Mouse (Mus musculus) cerebellum, adult 9-10 months (tissue): ENCODE results near the gene AF366264.
"Not testable (repeated sequence)": the region's sequence is repeated elsewhere in the genome, so short reads cannot be mapped to it uniquely, and the experiment has no call there.

ENCODE experiments used
- DNase-seq: peaks from one replicate; pipeline ENCODE4 v3.0.0; 2022

AF366264 gene

DNA sequence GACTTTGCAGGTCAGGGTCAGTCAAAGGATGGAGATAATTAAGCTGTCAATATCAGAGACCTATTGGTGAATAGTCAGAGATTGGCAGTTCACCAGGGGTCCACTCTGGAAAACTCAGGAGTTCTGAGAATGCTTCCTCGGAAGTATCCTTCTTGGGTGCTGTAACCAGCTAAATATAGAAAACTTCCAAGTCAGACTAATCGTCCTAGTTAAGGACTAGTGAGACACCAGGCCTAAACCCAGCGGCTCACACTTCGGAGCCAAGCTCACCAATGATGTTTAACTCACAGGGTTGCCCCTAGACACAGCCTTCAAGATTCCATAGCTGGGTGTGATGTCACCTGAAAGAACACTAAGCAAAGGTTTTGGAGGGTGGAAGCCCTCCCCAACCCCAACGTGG, at the start of gene AF366264:
Gene AF366264 (minus strand): TSS at position 101 of the 400 bp plus-strand sequence.
- DNase-seq, result not testable (repeated sequence)

- DNase-seq, result peak; percentile 64
Measured at GRCm38 (mm10) chr8:13843286-13843685, 5.1 kb upstream of the AF366264 start.

DNA sequence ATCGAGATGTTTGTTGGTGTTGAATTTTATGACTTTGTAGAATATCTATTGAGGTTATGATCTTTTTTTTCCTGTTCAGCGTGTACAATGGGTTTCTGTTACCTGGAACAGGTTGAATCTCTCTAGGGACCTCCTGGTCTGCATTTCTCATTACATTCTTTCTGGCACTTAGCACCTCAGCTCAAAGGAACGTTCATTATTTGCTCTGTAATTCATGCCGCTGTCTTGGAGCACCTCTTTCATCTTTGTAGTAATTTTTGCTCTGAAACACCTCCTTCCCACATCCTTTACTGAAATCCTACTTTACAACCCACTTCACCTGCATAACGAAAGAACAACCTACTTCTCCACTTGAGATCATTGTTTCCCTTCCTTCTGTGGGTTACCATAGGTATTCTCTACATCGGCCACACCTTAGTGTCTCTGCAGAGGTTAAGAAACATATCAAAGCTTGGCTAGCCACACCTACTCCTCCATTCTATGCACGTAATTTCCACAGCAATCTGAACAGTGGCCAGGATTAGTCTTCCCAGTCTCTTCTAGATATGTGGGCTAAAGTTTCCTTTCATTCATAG, 9.5 kb downstream of the AF366264 start:
- no peak for DNase-seq

GRCm38 (mm10) chr8:13799566-13799965, 38.6 kb downstream of the AF366264 start:
- DNase-seq, result no peak

DNA sequence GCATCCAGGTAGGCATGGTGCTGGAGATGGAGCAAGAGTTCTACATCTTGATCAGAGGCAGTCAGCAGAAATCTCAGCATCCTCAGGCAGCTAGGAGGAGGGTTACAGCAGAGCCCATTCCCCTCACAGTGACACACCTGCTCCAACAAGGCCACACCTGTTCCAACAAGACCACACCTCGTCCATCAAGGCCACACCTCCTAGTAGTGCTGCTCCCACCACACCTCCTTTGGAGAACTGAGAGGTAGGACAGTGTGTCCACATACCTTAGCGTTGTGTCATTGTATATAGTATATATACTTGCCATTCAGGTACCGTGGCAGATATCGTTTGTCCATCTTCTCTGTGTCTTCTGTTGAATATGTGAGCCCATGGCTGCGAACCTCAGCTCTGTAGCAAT, 40.5 kb downstream of the AF366264 start:
- DNase-seq, result no peak

GRCm38 (mm10) chr8:13793746-13794101, 44.5 kb downstream of the AF366264 start:
- DNase-seq, result no peak

GRCm38 (mm10) chr8:13793097-13793745, 45.0 kb downstream of the AF366264 start:
- DNase-seq, result no peak

- no peak for DNase-seq
Measured at GRCm38 (mm10) chr8:13789606-13790005, 48.6 kb downstream of the AF366264 start.

DNA sequence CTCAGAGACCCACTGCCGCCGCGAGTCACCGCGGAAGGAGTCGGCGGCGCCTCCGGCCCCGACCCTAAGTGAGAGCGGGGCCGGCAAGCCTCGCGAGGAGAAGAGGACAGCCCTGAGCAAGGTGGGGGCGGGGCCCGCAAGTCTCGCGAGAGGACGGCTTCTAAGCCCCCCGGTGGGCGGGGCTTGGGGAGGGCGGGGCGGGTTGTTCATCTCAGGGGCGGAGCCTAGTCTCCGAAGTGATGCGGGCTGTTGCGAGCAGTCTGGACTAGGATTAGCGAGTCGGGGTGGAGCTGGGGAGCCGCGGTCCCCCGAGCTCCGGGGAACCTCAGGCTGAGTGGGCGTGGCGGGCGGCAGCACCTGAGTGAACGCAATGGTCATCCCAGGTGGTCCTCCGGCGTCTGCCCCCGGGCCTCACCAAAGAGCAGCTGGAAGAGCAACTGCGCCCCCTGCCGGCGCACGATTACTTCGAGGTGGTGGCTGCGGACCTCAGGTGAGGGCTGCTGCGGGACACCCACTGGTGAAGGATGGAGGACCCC, 52.4 kb downstream of the AF366264 start:
- DNase-seq, result peak; percentile 94

DNA sequence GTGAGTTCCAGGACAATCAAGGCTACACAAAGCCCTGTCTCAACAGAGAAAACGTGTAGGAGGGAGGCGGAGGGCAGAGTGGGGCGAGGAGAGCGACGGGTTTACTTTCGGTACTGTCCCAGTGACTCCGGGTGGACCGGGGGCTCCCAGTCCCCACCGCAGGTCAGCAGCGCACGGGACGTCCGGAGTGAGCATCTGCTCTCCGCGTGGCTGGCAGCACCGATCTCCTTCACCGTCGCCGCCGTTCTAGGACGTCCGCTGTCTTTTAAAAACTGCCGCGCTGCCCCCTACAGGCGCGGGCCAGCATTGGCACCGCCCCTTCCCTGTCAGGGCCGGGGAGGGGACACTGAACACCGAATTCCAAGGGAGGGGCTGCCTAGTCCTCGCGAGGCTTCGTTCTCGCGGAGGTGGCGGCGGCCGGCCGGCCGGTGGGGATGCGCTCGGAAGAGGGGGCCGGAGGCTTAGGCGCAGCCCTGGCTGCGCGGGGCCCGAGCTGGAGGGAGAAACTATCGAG, 52.9 kb downstream of the AF366264 start, which contains the start of gene Upf3a:
Gene Upf3a (plus strand): TSS at position 366 of the 514 bp plus-strand sequence.
- peak; percentile 92 for DNase-seq
